Mouse (Mus musculus) gastrocnemius, postnatal 4 days (tissue): ENCODE data around the gene Afap1. TPM values are rescaled to one million over a fixed set of nuclear protein-coding genes. Genes with fewer than 3 reads are reported as not detected.
A peak's percentile ranks its signal among the peaks of the same experiment; 100 is the strongest.

ENCODE experiments used
- DNase-seq, 2 experiments: peaks; one replicate each; pipeline ENCODE4 v3.0.0; 2021 to 2022; ENCODE audit warnings: low spot score in 2 of 2, mixed read lengths in 2 of 2
- total RNA-seq, 2 experiments: library from RNA; stranded (reverse); gene quantifications; 2 replicates each; pipeline ENCODE4 v1.2.3; 2021

The Afap1 gene
- total RNA-seq, 2 experiments from 2014 or later: 44.5 to 48.0 TPM

DNA sequence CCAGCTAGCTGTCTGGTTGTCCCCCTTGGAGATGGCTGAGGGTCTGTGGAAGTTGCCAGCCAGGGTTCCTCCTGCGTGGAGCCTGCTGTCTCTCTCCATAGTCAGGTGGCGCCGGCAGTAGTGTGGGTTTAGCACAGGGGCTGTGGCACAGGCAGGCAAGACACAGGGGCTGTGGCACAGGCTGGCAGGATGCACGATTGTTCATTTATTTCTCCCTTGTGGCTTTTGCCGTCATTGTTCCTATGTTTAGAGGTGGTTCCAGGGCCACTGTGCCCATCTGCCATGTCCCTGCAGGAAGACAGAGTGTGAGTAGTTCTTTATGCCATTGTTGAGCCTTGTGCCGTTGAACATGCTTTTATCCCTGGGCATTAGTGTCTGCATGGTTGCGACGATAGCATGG is 33.4 kb downstream of the Afap1 start:
- DNase-seq: no peak

DNA sequence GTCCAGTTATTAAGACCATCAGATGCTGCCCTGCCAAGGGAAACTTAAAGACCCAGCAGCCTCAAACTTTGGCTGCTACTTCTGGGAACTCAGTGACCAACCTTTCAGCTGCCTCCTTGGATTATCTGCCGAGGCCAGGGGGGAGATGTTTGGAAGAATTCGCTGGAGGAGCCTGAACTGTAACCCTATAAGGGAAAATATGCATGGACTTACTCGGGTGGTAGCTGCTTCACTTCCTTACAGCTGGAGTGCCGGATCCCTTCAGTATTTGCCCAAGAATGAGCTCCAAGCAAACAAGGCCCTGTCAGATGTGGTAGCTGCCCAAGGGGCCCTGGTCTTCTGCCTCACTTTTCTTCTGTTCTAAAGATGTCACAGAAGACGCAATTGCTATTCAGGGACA is 38.2 kb downstream of the Afap1 start:
- DNase-seq: no peak

DNA sequence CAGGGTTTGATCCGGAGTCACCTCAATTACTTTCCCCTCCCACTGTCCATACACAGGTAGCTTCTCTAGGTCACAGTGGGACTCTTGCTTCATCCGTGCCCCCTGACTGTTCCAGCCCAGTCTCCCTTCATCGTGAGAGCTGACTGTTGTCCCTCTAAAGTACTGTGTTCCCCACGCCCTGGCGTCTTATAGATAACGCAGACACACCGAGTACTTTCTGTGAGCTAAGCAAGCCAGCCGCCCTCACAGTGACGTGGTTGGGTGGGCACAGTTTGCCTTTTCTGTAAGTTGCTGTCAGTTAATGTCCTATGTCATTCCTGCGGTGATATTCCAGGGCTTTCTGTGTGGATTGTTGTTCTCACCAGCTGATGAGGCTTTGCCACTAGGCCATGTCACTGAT is 39.9 kb downstream of the Afap1 start:
- DNase-seq: no peak

DNA sequence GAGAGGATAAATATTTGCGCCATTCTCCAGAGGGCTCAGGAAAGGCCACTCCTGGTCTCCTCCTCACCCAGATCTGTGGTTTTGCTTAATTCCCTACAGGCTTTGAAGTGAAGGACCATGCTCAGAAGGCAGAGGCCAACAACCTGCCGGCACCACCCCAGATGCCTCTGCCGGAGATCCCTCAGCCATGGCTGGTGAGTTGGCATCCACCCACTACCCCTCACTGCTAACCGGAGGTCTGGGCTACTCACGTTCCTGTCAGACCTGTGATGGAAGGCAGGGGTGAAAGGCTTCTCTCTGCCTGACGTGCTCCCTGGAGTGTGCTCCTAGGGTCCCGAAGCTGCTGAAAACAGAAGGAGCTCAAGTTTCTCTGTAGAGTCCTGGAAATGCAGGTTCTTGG is 42.8 kb downstream of the Afap1 start:
- no peak for DNase-seq

DNA sequence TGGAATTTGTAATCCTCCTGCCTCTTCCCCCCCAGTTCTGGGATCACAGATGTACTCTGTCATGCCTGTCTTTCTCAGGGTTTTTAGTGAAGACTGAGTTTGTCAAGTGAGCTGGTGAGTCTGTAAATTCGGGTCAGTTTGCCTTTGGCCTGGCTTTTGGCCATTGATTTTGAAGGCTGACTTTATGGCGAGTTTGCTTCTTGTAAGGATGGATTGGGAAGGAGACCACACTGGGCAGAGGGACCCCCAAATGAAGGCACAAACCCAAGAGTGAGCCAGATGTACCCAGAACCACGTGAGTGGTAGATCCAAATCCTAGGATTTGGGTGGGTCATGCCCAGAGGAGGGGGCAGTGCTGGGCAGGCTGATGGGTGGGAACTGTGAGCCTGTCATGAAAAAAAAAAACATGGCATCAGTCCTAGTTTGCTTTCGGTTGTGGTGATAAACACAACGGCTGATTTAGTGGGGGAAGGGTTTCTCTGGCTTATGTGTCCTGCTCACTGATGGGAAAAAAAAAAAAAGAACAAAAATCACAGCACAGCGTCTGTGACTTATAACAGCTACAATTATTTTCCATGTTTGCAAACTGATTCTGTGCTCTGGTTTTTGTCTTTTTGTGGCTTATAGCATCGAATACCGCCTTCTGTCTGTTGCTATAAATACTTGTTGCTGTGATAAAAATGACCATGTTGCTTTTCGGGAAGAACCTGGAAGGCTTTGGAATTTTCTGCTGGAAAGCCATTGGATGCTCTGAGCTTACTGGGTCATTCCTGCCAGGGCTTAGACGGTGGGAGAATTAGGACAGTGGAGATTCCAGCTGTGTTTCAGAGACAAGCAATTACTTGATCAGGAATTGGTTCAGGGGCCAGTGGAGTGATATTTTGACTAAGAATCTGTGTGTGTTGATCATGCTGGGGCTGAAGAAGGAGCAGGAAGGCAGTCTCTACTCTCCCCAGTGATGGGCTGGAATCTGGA is 45.4 kb downstream of the Afap1 start:
- DNase-seq: no peak

DNA sequence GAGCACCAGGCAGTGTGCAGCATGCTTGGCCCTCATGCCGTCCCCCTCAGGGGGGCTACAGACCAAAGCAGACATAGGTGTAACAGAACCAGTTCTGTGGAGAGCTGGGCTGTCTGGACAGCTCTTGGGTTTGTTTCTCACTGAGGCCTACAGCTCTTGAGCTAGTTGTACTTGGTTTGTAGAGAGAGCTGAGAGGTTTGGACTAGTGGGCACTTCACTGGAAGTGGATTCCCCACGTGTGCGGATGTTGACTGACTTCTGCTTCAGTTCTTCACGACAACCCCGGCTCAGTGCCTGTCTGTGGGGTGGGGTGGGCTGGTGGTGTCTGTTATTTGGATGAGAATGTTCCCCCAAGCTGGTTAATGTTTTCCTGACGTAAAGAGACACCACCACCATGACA is 46.8 kb downstream of the Afap1 start:
- DNase-seq: no peak

DNA sequence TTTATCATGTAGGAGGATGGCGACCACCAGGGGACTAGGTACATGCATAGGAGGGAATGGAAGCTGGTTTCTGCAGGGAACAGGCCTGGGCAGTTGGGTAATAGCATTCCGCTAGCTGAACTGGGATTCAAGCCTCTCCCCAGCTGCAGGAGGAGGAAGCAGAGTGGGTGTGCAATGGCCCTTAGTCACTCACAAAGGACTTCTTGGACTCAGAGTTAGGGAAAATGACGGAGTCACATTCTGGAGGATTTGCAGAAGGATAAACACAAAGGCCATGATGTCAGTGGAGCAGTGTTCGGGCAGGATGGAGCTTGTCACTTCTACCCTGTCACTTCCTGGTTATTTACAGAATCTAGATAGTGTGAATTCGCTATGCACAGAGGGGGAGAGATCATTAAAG is 50.4 kb downstream of the Afap1 start:
- DNase-seq: no peak

DNA sequence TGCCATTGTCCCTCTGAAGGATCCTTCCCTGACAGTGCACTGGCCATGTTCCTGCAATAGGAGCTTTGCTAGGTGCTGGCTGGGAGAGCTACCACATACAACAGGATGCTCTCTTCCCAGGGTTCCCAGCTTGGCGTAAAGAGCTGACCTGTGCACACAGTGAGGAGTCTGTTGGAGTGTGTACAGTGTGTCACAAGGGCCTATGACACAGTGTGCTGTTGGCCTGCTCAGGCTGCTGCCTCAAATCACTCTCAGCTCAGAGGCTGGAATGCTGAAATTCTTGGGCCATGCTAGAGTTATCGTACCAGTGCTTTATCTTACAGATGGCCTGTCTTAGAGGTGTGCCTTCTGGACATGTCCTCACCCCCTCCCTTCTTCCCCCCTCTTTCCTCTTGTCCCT is 53.7 kb downstream of the Afap1 start:
- DNase-seq: no peak

DNA sequence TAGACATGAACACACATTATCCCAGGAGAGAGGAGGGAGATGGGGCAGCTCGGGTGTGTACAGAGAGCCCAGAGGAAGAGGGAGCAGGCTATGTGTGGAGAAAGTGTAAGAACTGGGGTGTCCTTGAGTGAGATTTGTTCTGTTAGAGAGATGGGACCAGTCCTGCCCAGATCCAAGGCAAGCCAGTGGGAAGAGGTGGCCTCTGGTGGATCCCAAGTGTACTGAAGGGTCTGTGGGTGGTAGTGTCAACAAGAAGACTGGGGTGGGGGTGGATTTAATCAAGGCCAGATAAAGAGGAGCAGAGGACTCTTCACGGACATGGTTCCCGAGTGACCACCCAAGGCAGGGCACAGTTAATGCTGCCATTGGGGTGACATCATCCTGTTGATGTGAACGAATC is 54.3 kb downstream of the Afap1 start:
- no peak for DNase-seq

DNA sequence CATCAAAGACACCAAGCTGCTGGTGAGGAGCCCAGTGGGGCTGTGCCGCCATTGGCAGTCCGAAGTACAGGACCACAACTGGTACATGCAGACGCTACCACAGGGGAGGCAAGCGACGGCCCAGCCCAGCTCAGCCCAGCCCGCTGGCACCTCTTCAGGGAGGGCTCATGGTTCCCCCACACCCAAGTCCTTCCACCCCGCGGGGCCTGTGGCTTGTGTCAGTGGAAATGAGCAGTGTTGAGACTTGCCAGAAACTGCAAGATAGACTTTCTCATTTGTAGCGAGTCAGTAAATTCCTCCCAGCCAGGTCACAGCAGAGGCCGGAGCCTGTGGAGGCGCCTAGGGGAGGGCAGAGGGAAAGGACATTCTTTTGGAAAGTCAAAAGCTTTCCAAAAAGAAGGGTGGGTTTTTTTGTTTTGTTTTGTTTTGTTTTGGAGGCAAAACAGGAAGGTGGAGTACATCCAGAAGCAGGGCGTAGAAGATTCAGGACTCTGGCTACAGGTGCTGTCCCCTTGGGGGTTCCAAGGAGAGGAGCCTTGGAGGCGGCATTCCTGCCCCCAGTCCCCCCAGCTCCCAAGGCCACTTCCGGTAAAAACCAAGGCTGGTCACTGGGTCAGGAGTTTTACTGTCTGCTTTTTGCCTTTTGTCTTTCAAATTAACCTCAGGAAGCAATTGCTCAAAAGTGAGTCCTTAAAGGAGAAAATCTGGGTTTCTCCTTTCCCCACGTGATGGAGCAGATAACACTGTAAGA is 55.3 kb downstream of the Afap1 start:
- no peak for DNase-seq

DNA sequence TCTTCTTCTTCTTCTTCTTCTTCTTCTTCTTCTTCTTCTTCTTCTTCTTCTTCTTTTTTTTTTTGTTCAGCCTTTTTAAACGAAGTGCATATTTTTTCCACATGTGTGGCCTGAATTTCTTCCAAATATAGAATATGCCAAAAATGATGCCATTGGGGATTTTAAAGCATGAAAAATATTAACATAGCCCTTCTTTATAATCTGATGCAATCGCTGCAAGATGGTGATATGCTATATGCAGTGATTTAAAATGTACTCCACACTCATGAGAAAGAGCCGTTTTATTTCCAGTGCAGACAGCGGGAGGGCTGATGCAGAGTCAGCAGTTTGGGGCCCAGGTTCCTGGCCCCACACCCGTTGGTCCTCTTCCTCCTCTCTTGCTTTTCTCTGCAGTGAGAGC is 55.9 kb downstream of the Afap1 start:
- no peak for DNase-seq

DNA sequence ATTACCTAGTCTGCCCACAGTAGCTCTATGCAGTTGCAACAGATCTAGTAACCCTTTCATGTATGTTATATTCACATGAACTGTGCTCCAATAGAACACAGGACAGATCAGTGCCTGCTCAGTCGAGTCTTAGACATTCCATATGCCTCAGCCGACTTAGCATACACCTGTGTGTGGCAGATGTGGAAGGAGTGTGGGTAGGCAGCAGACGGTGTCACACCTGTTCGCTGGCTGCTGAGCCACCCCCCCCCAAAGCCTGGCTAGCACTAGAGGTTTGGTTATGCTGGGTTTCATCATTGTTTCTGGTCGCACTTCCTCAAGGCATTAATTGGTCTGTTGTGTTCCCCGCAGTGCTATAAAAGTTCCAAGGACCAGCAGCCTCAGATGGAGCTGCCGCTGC is 57.4 kb downstream of the Afap1 start:
- DNase-seq: no peak

DNA sequence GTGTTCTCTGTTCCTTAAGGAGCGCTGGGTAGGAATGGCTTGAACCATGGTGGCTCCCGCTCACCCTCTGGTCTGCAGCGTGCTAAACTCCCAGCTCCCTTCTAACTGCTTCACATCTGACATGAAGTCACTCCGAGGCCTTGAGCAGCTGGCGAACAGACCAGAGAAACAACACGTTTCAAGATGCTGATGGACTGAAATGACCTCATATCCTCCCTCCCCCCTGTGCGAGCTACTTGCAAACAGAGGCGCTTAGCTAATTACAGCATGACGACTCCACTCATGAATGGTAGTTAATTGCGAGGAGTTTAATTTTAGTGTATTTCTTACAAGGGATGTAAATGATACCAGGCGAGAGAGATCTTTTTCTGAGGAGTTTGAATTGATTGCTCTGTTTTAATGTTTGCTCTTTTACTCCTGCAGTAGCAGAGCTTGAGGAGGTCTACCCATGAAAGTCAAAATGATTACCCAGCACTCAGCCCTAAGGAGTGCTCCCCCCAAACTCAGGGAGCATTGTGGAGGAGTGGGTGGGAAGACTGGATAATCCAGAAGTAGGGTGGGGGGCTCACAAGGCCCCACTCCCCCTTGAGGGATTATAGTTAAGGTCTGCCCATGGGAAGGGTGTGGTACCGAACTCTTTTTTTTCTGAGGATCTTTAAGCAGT is 61.1 kb downstream of the Afap1 start:
- no peak for DNase-seq

DNA sequence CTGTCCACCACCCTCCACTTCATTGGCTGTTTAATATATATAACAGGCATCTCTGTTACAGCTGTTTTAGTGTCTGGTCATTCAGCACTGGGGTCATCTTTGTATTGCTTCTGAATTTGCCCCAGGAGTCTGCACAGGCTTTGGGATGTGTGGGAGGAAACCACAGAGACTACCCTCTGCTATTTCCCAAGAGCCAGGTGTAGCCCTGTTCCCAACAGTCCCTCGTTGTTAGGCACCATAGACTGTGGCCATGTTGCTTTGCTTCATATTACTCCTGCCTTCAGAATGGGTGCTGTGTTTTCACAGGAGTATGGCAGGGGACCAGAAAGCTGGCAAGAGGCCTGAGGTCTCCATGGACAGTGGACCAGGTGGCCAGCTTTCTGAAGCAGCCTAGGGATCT is 63.1 kb downstream of the Afap1 start:
- DNase-seq: no peak

DNA sequence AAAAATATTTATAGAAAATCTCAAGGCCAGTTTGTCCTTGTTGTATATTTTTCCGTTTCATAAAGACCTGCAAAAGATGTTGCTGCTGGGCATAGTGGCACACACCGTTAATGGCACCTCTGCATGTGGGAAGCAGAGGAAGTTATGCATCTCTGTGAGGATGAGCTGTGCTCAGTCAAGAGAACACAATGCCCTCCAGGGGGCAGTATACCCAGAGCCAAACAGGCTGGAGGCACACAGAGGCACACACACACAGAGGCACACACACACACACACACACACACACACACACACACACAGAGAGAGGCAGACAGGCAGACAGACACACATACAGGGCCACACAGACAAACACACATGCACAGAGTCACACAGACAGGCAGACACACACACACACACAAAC is 65.6 kb downstream of the Afap1 start:
- DNase-seq: no peak

DNA sequence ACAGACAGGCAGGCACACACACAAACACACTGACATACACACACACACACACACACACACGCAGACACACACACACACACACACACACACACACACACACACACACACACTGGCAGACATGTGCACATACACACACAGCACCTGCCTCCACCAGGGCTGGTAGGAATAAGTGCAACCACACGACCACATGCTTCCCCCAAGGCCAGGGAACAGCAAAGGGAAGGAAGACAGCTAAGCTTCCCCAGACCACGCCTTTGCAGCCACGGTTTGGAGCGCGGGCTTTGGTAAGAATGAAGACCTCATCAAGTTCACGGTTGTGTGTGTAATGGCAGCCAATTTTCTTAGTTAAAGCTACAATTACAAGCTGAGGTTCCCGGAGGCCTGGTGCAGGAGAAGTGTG is 67.0 kb downstream of the Afap1 start:
- DNase-seq: no peak

DNA sequence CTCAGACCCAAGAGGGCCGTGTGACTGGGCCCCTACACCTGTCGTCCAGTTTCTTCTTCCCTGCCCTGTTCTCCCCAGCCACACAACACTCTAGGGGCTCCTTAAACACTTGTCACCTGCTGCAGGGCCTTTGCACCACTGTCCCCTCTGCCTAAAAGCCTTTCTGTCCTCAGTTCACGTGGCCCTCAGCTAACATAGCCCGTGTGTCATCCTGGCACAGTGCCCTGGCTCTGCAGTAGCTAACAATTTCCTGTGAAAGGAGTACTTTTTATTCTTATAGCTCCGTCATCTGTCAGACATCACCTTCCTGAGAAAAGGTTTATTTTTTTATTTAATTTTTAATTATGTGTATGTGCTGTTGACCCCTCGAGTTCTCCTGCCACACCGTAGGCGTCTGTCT is 68.2 kb downstream of the Afap1 start:
- no peak for DNase-seq

DNA sequence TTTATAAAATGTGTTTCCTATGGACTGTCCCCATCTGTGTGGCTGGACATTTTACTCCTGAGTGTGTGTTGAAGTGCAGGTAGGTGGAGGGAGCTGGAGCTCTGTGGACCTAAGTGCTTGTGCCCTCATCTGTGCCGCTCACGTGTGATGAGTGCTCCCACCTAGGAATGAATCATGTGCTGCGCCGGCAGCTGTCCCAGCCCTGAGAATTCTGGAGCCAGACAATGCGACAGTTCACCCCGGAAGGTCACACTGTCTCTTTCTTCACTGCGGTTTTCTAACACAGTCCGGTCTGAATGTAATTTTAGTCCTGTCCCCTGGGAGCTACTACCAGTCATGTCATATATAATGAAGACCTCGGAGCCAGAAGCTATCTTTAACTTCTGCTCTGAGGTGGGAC is 70.5 kb downstream of the Afap1 start:
- no peak for DNase-seq

DNA sequence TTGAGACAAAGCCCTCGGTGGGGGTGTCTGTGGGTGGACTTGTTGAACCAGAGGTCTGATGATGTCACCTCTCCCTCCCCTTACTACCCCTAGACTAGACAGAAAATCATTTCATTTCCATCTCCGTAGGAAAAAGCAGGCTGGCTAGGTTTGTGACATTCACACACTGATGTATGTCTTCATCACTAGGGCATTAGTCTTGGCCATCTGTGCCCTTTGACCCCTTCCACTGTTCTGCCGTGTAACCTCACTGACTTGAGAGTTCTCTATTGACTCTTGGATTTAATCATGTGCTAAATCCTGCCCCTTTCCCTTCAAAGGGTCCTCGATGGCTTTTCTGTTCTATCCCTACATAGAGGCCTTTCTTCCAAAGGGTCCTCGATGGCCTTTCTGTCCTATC is 71.9 kb downstream of the Afap1 start:
- DNase-seq: no peak

DNA sequence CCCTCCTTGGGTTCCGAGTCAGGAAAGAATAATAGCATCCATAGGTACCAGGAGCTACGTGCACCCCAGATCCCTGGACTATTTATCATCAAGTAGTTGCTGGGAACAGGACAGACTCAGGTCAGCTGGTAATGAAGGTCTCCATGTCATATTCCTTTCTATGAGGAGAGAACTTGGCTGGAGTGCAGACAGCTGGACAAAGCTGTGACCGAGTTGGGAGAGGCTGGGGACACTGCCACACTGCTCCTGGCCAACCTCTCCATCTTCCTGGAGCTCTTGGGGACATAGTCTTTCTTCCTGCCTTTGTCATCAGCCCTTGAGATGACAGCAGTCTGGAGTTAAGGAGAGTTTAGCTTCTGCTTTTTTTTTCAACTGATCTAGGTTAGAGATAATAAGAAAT is 76.7 kb downstream of the Afap1 start:
- no peak for DNase-seq

DNA sequence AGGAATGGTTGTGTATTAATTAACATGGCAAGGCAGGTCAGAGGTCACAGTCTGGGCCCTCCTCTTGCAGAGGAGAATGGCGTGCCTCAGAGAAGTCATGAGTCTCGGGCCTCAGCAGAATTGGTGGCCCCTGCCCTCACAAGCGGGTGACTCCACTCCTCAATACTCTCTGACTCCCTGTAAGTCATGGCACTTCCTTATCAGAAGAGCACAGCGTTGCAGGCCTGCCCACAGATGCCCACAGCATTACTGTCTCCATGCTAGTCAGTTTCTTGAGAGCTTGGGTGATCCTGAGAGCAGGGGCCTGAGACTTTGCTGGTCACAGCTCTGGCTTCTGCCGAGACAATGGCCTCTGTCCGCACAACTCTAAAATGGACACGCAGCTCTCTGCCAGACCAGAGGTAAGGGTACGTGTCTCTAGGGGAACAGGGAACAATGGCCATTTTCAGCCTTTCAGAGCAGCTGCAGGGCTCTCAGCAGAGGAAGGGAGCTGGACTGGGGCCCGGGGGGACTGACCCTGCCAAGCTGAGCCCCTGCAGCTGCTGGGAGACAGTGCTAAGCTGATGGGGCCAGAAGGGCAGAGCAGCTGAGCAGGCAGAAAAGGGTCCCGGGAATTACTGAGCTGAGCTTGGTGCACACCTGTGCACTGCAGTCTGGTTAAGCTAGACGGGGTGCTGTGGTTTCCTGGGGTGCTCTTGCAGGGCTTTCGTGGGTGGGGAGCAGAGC is 77.4 kb downstream of the Afap1 start:
- DNase-seq: peak; percentile 66 to 84
